Mouse (Mus musculus): ENCODE results near the gene Slc45a1.
"Not testable (repeated sequence)": the region's sequence is repeated elsewhere in the genome, so short reads cannot be mapped to it uniquely, and the experiment has no call there.

Slc45a1 gene

GRCm38 (mm10) chr4:150606449-150607161 lies 45.4 kb downstream of the Slc45a1 start:
- in situ Hi-C loops (cut with MboI; ENCODE audit: low sequenced_read_pairs), result no loop called here

GRCm38 (mm10) chr4:150605804-150606203 lies 46.2 kb downstream of the Slc45a1 start:
- in situ Hi-C loops (cut with MboI; ENCODE audit: low sequenced_read_pairs), result no loop called here

- in situ Hi-C loops (cut with MboI; ENCODE audit: low sequenced_read_pairs), result no loop called here
These were observed 48.5 kb downstream of the Slc45a1 start for GRCm38 (mm10) chr4:150603366-150604061.

- in situ Hi-C loops (cut with MboI; ENCODE audit: low sequenced_read_pairs), result no loop called here
These were observed 50.5 kb downstream of the Slc45a1 start for GRCm38 (mm10) chr4:150601489-150601888.

- in situ Hi-C loops (cut with MboI; ENCODE audit: low sequenced_read_pairs), result not testable (repeated sequence)
These were observed 51.5 kb downstream of the Slc45a1 start for GRCm38 (mm10) chr4:150600503-150600902.

GRCm38 (mm10) chr4:150599119-150599992 lies 52.6 kb downstream of the Slc45a1 start:
- in situ Hi-C loops (cut with MboI; ENCODE audit: low sequenced_read_pairs), result no loop called here

GRCm38 (mm10) chr4:150598686-150599085 lies 53.3 kb downstream of the Slc45a1 start:
- in situ Hi-C loops (cut with MboI; ENCODE audit: low sequenced_read_pairs), result no loop called here

- in situ Hi-C loops (cut with MboI; ENCODE audit: low sequenced_read_pairs), result no loop called here
These were observed 56.0 kb downstream of the Slc45a1 start for GRCm38 (mm10) chr4:150595991-150596390.

- in situ Hi-C loops (cut with MboI; ENCODE audit: low sequenced_read_pairs), result no loop called here
These were observed 56.9 kb downstream of the Slc45a1 start for GRCm38 (mm10) chr4:150595071-150595470.

- in situ Hi-C loops (cut with MboI; ENCODE audit: low sequenced_read_pairs), result no loop called here
These were observed 57.6 kb downstream of the Slc45a1 start for GRCm38 (mm10) chr4:150594298-150594829.

- in situ Hi-C loops (cut with MboI; ENCODE audit: low sequenced_read_pairs), result no loop called here
These were observed 58.3 kb downstream of the Slc45a1 start for GRCm38 (mm10) chr4:150593473-150594217.

GRCm38 (mm10) chr4:150592087-150592486 lies 59.9 kb downstream of the Slc45a1 start:
- in situ Hi-C loops (cut with MboI; ENCODE audit: low sequenced_read_pairs), result no loop called here

GRCm38 (mm10) chr4:150591602-150592001 lies 60.4 kb downstream of the Slc45a1 start:
- in situ Hi-C loops (cut with MboI; ENCODE audit: low sequenced_read_pairs), result no loop called here

- in situ Hi-C loops (cut with MboI; ENCODE audit: low sequenced_read_pairs), result no loop called here
These were observed 61.2 kb downstream of the Slc45a1 start for GRCm38 (mm10) chr4:150590621-150591282.

GRCm38 (mm10) chr4:150588300-150588621 lies 63.7 kb downstream of the Slc45a1 start:
- in situ Hi-C loops (cut with MboI; ENCODE audit: low sequenced_read_pairs), result no loop called here

GRCm38 (mm10) chr4:150587597-150588299 lies 64.2 kb downstream of the Slc45a1 start:
- in situ Hi-C loops (cut with MboI; ENCODE audit: low sequenced_read_pairs), result no loop called here

GRCm38 (mm10) chr4:150586275-150586674 lies 65.7 kb downstream of the Slc45a1 start:
- in situ Hi-C loops (cut with MboI; ENCODE audit: low sequenced_read_pairs), result no loop called here

- in situ Hi-C loops (cut with MboI; ENCODE audit: low sequenced_read_pairs), result no loop called here
These were observed 66.2 kb downstream of the Slc45a1 start for GRCm38 (mm10) chr4:150585800-150586199.

- in situ Hi-C loops (cut with MboI; ENCODE audit: low sequenced_read_pairs), result no loop called here
These were observed 68.2 kb downstream of the Slc45a1 start for GRCm38 (mm10) chr4:150583777-150584135.

Measured in CH12F3 (cell line).